Mouse (Mus musculus) limb, embryonic 15.5 days (tissue): ENCODE results near the gene Dchs2. TPM values are rescaled to one million over a fixed set of nuclear protein-coding genes. Genes with fewer than 3 reads are reported as not detected.

ENCODE experiments used
- ATAC-seq: fragments of 200-750 bp; cut with Nextera tagmentation; 2 replicates; pipeline ENCODE4 v1.8.0; 2017; ENCODE audit warnings: low read depth, moderate TSS enrichment; ENCODE audit not compliant: insufficient number of reproducible peaks, low FRiP score, low TSS enrichment
- H3K27ac ChIP-seq: fragments of 300-500 bp; sonication (generic); 2 replicates; pipeline ENCODE4 v1.5.1; 2015; ENCODE audit warnings: moderate library complexity, mild to moderate bottlenecking, inconsistent platforms
- H3K27me3 ChIP-seq: fragments of 300-500 bp; sonication (generic); 2 replicates; pipeline ENCODE4 v1.6.1; 2015; ENCODE audit warnings: inconsistent platforms
- H3K36me3 ChIP-seq: fragments of 300-500 bp; sonication (generic); 2 replicates; pipeline ENCODE4 v1.6.1; 2015; ENCODE audit warnings: inconsistent platforms
- H3K4me1 ChIP-seq: fragments of 300-500 bp; sonication (generic); 2 replicates; pipeline ENCODE4 v1.6.1; 2015; ENCODE audit warnings: inconsistent platforms
- H3K4me2 ChIP-seq: fragments of 300-500 bp; sonication (generic); 2 replicates; pipeline ENCODE4 v1.6.1; 2015; ENCODE audit warnings: mild to moderate bottlenecking, inconsistent platforms
- H3K4me3 ChIP-seq: fragments of 300-500 bp; sonication (generic); 2 replicates; pipeline ENCODE4 v1.5.1; 2015; ENCODE audit warnings: mild to moderate bottlenecking, inconsistent platforms
- H3K9ac ChIP-seq: fragments of 300-500 bp; sonication (generic); 2 replicates; pipeline ENCODE4 v1.6.1; 2015; ENCODE audit warnings: inconsistent platforms
- H3K9me3 ChIP-seq: fragments of 300-500 bp; sonication (generic); 2 replicates; pipeline ENCODE4 v1.6.1; 2016; ENCODE audit warnings: inconsistent platforms
- WGBS: fragments of 180-500 bp; shearing (Covaris S2); methylation state at CpG from one replicate; pipeline ENCODE4 v1.1.7; 2015; 5-methylcytosine and 5-hydroxymethylcytosine counted together
- polyA plus RNA-seq: library from polyadenylated mRNA; unstranded; fragments of >200 nt; fragmentation: Nextera tagmentation; extraction: Ambion mirVana; gene quantifications from 2 replicates; pipeline ENCODE4 v1.2.1, GENCODE M21; 2015

The Dchs2 gene
- polyA plus RNA-seq, 1 experiment from 2014 or later: 1.1 TPM

DNA sequence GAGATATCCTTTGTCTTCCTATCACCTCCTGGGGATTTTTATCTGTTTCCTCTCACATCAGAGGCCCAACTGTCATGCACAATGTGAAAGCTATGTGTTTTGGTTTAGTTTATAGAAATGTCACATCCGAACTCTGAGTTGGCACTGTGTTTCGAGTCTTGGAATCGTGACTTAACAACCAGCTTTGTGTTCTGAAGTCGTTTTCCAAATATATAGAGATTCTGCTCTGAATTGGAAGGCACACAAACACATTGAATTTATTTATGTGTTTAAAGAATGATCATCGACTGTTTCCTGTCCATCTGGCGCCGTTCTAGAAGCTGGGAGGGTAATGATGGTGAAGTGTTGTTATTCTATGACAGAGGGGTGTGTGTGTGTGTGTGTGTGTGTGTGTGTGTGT is 84.8 kb downstream of the Dchs2 start:
- 46% methylated on average over 7 of the region's 7 CpGs for WGBS
- Histone ChIP-seq H3K4me1 (peaks cover 28% of the 10 kb centered on the region), H3K27me3 (no peaks in the 10 kb centered on the region), H3K36me3 (no peaks in the 10 kb centered on the region), H3K4me2 (no peak overlapping the region), H3K27ac (no peak overlapping the region), H3K4me3 (no peak overlapping the region), H3K9me3 (no peaks in the 10 kb centered on the region), H3K9ac (no peak overlapping the region)
- no peak for ATAC-seq

- WGBS: 67% methylated on average over 4 of the region's 4 CpGs
- Histone ChIP-seq H3K27me3 (no peaks in the 10 kb centered on the region), H3K9me3 (no peaks in the 10 kb centered on the region), H3K27ac (no peak overlapping the region), H3K4me3 (no peak overlapping the region), H3K36me3 (no peaks in the 10 kb centered on the region), H3K9ac (no peak overlapping the region), H3K4me1 (peaks cover 10% of the 10 kb centered on the region), H3K4me2 (no peak overlapping the region)
- ATAC-seq: no peak
These were observed 90.3 kb downstream of the Dchs2 start for GRCm38 (mm10) chr3:83218059-83218458.

DNA sequence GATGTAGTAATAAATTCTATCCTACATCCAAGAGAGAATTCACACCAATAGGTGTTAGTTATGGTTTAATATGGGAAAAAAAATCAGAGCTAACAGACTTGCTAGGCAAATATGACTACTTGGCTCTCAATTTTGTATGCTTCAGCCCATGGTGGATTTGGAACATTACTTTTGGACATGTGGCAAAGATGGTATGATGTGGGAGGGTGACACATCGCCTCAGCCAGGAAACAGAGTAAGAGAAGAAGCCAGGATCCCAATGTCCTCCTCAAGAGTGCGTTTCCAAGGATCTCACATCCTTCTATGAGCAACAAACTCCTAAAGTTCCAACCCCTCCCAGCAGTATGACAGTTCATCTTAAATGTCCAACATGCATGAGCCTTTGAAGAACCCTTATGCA is 92.4 kb downstream of the Dchs2 start:
- no peaks in the 10 kb centered on the region for H3K9me3 ChIP-seq
- 84% methylated on average over 2 of the region's 2 CpGs for WGBS
- H3K27ac ChIP-seq: no peak overlapping the region
- no peak overlapping the region for H3K9ac ChIP-seq
- no peaks in the 10 kb centered on the region for H3K36me3 ChIP-seq
- no peak for ATAC-seq
- peaks cover 10% of the 10 kb centered on the region for H3K4me1 ChIP-seq
- H3K4me2 ChIP-seq: no peak overlapping the region
- H3K27me3 ChIP-seq: no peaks in the 10 kb centered on the region
- no peak overlapping the region for H3K4me3 ChIP-seq

DNA sequence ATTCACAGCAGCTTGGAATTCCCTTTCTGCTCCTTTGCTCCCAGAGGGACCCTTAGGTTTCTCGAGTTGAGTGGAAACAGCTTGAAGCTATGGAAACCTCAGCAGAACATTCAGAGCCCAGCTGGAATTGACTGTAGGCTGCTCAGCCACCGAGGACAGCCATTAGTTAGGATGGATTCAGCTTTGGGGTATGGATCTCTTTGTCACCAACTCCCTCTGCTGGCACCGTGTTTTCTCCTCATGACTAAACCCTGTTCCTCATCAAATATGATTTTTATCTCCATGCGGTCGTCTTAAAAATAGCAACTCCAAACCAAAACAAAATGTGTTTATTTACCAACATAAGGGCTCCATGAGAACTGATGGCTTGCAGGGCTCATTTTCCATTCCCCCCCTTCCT is 94.4 kb downstream of the Dchs2 start:
- H3K4me2 ChIP-seq: no peak overlapping the region
- H3K27ac ChIP-seq: no peak overlapping the region
- H3K4me1 ChIP-seq: peaks cover 10% of the 10 kb centered on the region
- ATAC-seq: peak; percentile 61; the same call in 1 of the 2 replicates
- no peak overlapping the region for H3K4me3 ChIP-seq
- 36% methylated on average over 5 of the region's 5 CpGs for WGBS
- no peaks in the 10 kb centered on the region; the same call in 1 of the 2 replicates for H3K27me3 ChIP-seq
- H3K9ac ChIP-seq: no peak overlapping the region
- H3K36me3 ChIP-seq: no peaks in the 10 kb centered on the region
- H3K9me3 ChIP-seq: no peaks in the 10 kb centered on the region

- no peaks in the 10 kb centered on the region for H3K9me3 ChIP-seq
- ATAC-seq: no peak
- WGBS: 58% methylated on average over 9 of the region's 9 CpGs
- H3K36me3 ChIP-seq: no peaks in the 10 kb centered on the region
- H3K27me3 ChIP-seq: no peaks in the 10 kb centered on the region; the same call in 1 of the 2 replicates
- H3K4me3 ChIP-seq: no peak overlapping the region
- no peak overlapping the region for H3K4me2 ChIP-seq
- H3K9ac ChIP-seq: no peak overlapping the region
- no peaks in the 10 kb centered on the region for H3K4me1 ChIP-seq
- H3K27ac ChIP-seq: no peak overlapping the region
These were observed 100.6 kb downstream of the Dchs2 start for GRCm38 (mm10) chr3:83228383-83228782.

GRCm38 (mm10) chr3:83230326-83230725 is 102.6 kb downstream of the Dchs2 start:
- WGBS: 94% methylated on average over 2 of the region's 2 CpGs
- ATAC-seq: no peak
- H3K36me3 ChIP-seq: no peaks in the 10 kb centered on the region

GRCm38 (mm10) chr3:83234457-83234856 is 106.7 kb downstream of the Dchs2 start:
- WGBS: 62% methylated on average over 4 of the region's 4 CpGs
- H3K4me2 ChIP-seq: no peak overlapping the region
- no peak for ATAC-seq
- H3K4me1 ChIP-seq: peaks cover 7% of the 10 kb centered on the region; the same call in 1 of the 2 replicates
- no peak overlapping the region for H3K4me3 ChIP-seq
- no peaks in the 10 kb centered on the region for H3K36me3 ChIP-seq
- H3K9me3 ChIP-seq: no peaks in the 10 kb centered on the region
- H3K27ac ChIP-seq: no peak overlapping the region
- H3K27me3 ChIP-seq: no peaks in the 10 kb centered on the region
- no peak overlapping the region for H3K9ac ChIP-seq

More at GRCm38 (mm10) chr3:83230326-83230725, 102.6 kb downstream of the Dchs2 start:
- Histone ChIP-seq H3K4me3 (no peak overlapping the region), H3K4me1 (peaks cover 7% of the 10 kb centered on the region; the same call in 1 of the 2 replicates), H3K27ac (no peak overlapping the region), H3K27me3 (no peaks in the 10 kb centered on the region; the same call in 1 of the 2 replicates), H3K9me3 (no peaks in the 10 kb centered on the region), H3K4me2 (no peak overlapping the region), H3K9ac (no peak overlapping the region)

GRCm38 (mm10) chr3:83235061-83235460 is 107.3 kb downstream of the Dchs2 start:
- WGBS: 63% methylated on average over 5 of the region's 5 CpGs

GRCm38 (mm10) chr3:83246536-83246935 is 118.8 kb downstream of the Dchs2 start:
- 70% methylated on average over 5 of the region's 5 CpGs for WGBS
- no peak for ATAC-seq
- H3K36me3 ChIP-seq: no peaks in the 10 kb centered on the region
- H3K4me2 ChIP-seq: no peak overlapping the region
- H3K27ac ChIP-seq: no peak overlapping the region
- no peak overlapping the region for H3K9ac ChIP-seq
- no peak overlapping the region for H3K4me3 ChIP-seq
- H3K27me3 ChIP-seq: no peaks in the 10 kb centered on the region
- no peaks in the 10 kb centered on the region for H3K9me3 ChIP-seq
- H3K4me1 ChIP-seq: no peaks in the 10 kb centered on the region

More at GRCm38 (mm10) chr3:83235061-83235460, 107.3 kb downstream of the Dchs2 start:
- no peaks in the 10 kb centered on the region for H3K36me3 ChIP-seq
- H3K9ac ChIP-seq: no peak overlapping the region
- no peaks in the 10 kb centered on the region for H3K9me3 ChIP-seq
- no peaks in the 10 kb centered on the region for H3K27me3 ChIP-seq
- no peak overlapping the region for H3K4me2 ChIP-seq
- no peak overlapping the region for H3K4me3 ChIP-seq
- no peak overlapping the region for H3K27ac ChIP-seq
- ATAC-seq: no peak
- peaks cover 7% of the 10 kb centered on the region; the same call in 1 of the 2 replicates for H3K4me1 ChIP-seq

DNA sequence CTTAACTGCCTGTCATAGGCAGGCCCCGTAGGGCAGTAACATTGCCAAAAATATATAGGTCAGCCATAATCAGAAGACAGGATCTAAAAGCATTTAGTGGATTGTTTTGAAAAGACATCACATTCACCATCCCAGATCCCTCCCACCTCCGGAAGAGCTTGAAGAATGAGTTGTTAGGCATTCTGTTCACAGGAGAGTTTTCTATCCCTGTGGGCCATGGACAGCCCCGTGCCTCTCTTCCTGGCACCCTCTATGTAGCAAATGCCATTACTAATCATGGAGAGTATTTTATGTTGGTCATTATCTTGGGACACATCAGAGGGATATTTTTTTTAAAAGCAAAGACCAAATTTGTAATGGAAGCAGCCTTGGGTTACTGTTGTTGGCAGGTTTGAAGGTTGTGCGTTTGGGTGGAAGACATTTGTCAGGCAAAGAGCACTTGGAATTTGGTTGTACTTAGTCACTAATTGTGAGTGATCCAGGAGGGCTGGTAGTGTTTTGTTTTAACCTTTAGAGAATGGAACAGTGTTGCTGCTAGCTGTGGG is 122.3 kb downstream of the Dchs2 start:
- H3K27me3 ChIP-seq: no peaks in the 10 kb centered on the region
- no peaks in the 10 kb centered on the region for H3K9me3 ChIP-seq
- WGBS: 73% methylated on average over 4 of the region's 4 CpGs
- H3K4me3 ChIP-seq: no peak overlapping the region
- H3K9ac ChIP-seq: no peak overlapping the region
- H3K36me3 ChIP-seq: no peaks in the 10 kb centered on the region
- H3K27ac ChIP-seq: no peak overlapping the region
- no peaks in the 10 kb centered on the region for H3K4me1 ChIP-seq
- no peak overlapping the region for H3K4me2 ChIP-seq
- no peak for ATAC-seq

DNA sequence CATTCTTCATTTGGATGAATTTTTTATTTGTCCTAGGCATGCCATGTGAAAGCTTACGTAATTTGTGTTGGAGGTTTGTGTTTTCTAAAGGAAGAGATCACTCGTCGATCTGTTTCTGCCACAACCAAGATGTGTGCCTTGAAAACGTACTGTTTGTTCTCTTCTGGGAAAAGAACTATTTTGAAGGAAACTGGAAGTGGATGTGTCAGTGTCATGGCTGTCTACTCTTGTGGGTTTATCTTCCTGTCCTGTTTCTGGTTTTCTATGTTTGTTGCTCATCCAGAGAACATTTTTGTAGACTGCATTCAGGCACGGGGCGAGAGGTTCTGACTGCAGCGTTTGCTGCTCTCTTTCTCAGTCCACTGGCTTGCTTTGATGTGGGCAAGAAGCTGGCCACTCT is 124.2 kb downstream of the Dchs2 start:
- Histone ChIP-seq H3K36me3 (no peaks in the 10 kb centered on the region), H3K9ac (no peak overlapping the region), H3K27ac (no peak overlapping the region), H3K27me3 (no peaks in the 10 kb centered on the region), H3K4me1 (no peaks in the 10 kb centered on the region), H3K4me2 (no peak overlapping the region), H3K4me3 (no peak overlapping the region), H3K9me3 (no peaks in the 10 kb centered on the region)
- 79% methylated on average over 7 of the region's 7 CpGs for WGBS
- ATAC-seq: no peak

- 17% methylated on average over 4 of the region's 4 CpGs for WGBS
- Histone ChIP-seq H3K36me3 (no peaks in the 10 kb centered on the region), H3K9ac (no peak overlapping the region)
These were observed 131.7 kb downstream of the Dchs2 start for GRCm38 (mm10) chr3:83259421-83259820.

GRCm38 (mm10) chr3:83266009-83266408 is 138.3 kb downstream of the Dchs2 start:
- H3K27ac ChIP-seq: no peak overlapping the region
- no peak for ATAC-seq
- H3K27me3 ChIP-seq: no peaks in the 10 kb centered on the region
- no peak overlapping the region for H3K4me3 ChIP-seq
- no peaks in the 10 kb centered on the region for H3K36me3 ChIP-seq
- WGBS: 71% methylated on average over 4 of the region's 4 CpGs
- H3K4me2 ChIP-seq: no peak overlapping the region
- H3K9me3 ChIP-seq: no peaks in the 10 kb centered on the region
- H3K4me1 ChIP-seq: no peaks in the 10 kb centered on the region
- H3K9ac ChIP-seq: no peak overlapping the region

More at GRCm38 (mm10) chr3:83259421-83259820, 131.7 kb downstream of the Dchs2 start:
- H3K4me3 ChIP-seq: no peak overlapping the region
- H3K4me1 ChIP-seq: no peaks in the 10 kb centered on the region; the same call in 1 of the 2 replicates
- no peak overlapping the region for H3K4me2 ChIP-seq
- H3K9me3 ChIP-seq: no peaks in the 10 kb centered on the region
- ATAC-seq: no peak
- no peak overlapping the region for H3K27ac ChIP-seq
- H3K27me3 ChIP-seq: no peaks in the 10 kb centered on the region
